Mouse (Mus musculus): ENCODE measurements at regions not wholly inside any gene's neighbourhood (a gene's known extent, or its start where the extent isn't known, plus 50 kb on each side); places are given as distances from the start of the nearest gene placed in this dataset.

DNA sequence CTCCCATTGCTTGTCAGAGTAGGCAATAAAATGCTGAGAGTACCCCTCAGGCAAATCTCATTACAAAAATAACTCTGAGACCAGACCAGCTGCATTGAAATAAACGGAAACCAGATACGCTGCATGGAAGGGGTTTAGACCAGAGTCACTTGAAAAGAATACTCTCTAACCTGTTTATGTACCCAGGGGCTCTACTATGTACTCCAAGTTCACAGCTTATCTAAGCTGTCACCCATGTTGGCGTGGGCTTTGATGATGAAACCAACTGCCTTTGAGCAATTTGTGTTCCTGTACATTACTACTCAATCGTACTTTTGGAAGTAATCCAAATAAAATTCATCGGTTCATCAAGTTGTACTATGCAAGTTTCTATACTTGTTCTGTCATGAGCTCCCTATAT is 692.3 kb downstream of the Serpinb8 start:
- no peak overlapping the region for H3K4me2 ChIP-seq
- no peaks in the 10 kb centered on the region for H3K27me3 ChIP-seq (ENCODE audit: control insufficient read depth, insufficient read depth, low read length)
- ATAC-seq (ENCODE audit: low FRiP score), result no peak
- 82% methylated on average over 5 of the region's 5 CpGs for WGBS
- no peaks in the 10 kb centered on the region for H3K4me1 ChIP-seq (ENCODE audit: control insufficient read depth, insufficient read depth, low read length)
- H3K27ac ChIP-seq (ENCODE audit: low read depth, low read length), result no peak overlapping the region
- H3K4me3 ChIP-seq (ENCODE audit: low read depth, low read length), result no peak overlapping the region
- H3K36me3 ChIP-seq (ENCODE audit: control insufficient read depth, insufficient read depth, low read length), result no peaks in the 10 kb centered on the region
- no peak overlapping the region for H3K9ac ChIP-seq (ENCODE audit: low read length)
- DNase-seq (ENCODE audit: low spot score, missing footprints), result no peak
- H3K9me3 ChIP-seq (ENCODE audit: control insufficient read depth, low read length), result no peaks in the 10 kb centered on the region

DNA sequence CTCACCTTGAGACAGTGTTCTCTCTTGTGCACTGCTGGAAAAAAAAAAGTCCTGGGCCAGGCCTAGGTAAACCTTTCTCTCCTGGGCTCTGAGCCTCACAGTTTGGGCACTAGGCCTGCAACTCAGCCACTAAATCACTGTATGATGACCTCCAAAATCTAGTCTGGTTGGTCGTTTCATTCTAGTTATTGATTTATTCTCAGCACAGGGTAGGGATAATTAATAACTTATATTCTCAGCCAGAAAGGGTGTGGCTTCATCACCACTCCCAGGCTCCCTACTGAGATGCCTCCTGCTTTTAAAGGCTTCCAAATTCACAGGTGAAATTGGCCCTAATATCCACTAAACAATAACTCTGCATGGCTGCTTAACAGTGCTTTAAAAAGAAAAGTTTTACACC is 696.8 kb downstream of the Serpinb8 start:
- no peak overlapping the region for H3K4me2 ChIP-seq
- no peak overlapping the region for H3K4me3 ChIP-seq (ENCODE audit: low read depth, low read length)
- no peaks in the 10 kb centered on the region for H3K9me3 ChIP-seq (ENCODE audit: control insufficient read depth, low read length)
- WGBS, result 66% methylated on average over 1 of the region's 1 CpGs
- H3K27me3 ChIP-seq (ENCODE audit: control insufficient read depth, insufficient read depth, low read length), result no peaks in the 10 kb centered on the region
- DNase-seq (ENCODE audit: low spot score, missing footprints) (no peak), ATAC-seq (ENCODE audit: low FRiP score) (no peak)
- H3K27ac ChIP-seq (ENCODE audit: low read depth, low read length), result no peak overlapping the region
- H3K4me1 ChIP-seq (ENCODE audit: control insufficient read depth, insufficient read depth, low read length), result no peaks in the 10 kb centered on the region
- no peak overlapping the region for H3K9ac ChIP-seq (ENCODE audit: low read length)
- H3K36me3 ChIP-seq (ENCODE audit: control insufficient read depth, insufficient read depth, low read length), result no peaks in the 10 kb centered on the region
